Mouse (Mus musculus) testis, adult 2 months (tissue): ENCODE results near the gene Tardbp. TPM values are rescaled to one million over a fixed set of nuclear protein-coding genes. Genes with fewer than 3 reads are reported as not detected.

Source experiments
- H3K27ac ChIP-seq: fragments of 200-500 bp; 2 replicates; pipeline ENCODE4 v1.5.1; 2012; ENCODE audit warnings: low read depth, low read length; ENCODE audit not compliant: control insufficient read depth, insufficient read depth
- H3K27me3 ChIP-seq: fragments of 200-500 bp; 2 replicates; pipeline ENCODE4 v1.6.1; 2012; ENCODE audit warnings: mild to moderate bottlenecking, low read length, moderate library complexity; ENCODE audit not compliant: control insufficient read depth, insufficient read depth
- H3K36me3 ChIP-seq: fragments of 200-500 bp; 2 replicates; pipeline ENCODE4 v1.6.1; 2012; ENCODE audit warnings: mild to moderate bottlenecking, low read length; ENCODE audit not compliant: control insufficient read depth, insufficient read depth
- H3K4me1 ChIP-seq: fragments of 200-500 bp; 2 replicates; pipeline ENCODE4 v1.6.1; 2012; ENCODE audit warnings: low read length; ENCODE audit not compliant: control insufficient read depth, insufficient read depth
- H3K4me3 ChIP-seq: fragments of 200-500 bp; 2 replicates; pipeline ENCODE4 v1.5.1; 2012; ENCODE audit warnings: low read depth, mild to moderate bottlenecking, low read length, moderate library complexity, mixed read lengths; ENCODE audit not compliant: control insufficient read depth
- CTCF ChIP-seq: fragments of 200-500 bp; IDR thresholded peaks from 2 replicates; pipeline ENCODE4 v1.5.1; 2012; ENCODE audit warnings: low read depth, mild to moderate bottlenecking, inconsistent platforms, low read length, moderate library complexity; ENCODE audit not compliant: control insufficient read depth, insufficient read depth, insufficient replicate concordance
- POLR2A ChIP-seq: fragments of 200-500 bp; IDR thresholded peaks from 2 replicates; pipeline ENCODE4 v1.6.1; 2012; ENCODE audit warnings: low read depth, mild to moderate bottlenecking, inconsistent platforms, low read length, moderate library complexity; ENCODE audit not compliant: control insufficient read depth
- polyA plus RNA-seq: library from polyadenylated mRNA; depleted of rRNA; stranded (reverse); fragments of >200 nt; gene quantifications from 2 replicates; pipeline ENCODE4 v1.2.3, GENCODE M21; 2012

The Tardbp gene
- polyA plus RNA-seq, 1 experiment: 149 TPM

DNA sequence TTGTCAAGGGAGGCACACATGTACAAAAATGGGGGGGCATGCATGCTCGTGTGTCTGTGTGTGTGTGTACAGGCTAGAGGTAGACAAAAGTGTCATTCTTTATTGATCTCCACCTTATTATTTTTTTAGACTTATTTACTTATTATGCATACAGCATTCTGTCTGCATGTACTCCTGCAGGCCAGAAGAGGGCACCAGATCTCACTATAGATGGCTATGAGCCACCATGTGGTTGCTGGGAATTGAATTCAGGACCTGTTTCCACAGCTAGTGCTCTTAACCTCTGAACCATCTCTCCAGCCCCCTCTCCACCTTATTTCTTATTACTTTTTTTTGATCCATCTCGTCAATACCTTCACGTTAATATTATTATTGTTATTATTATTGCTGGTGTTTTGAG lies 22.5 kb upstream of the Tardbp start:
- no peak overlapping the region for H3K27ac ChIP-seq
- no peak overlapping the region for H3K4me3 ChIP-seq
- no peaks in the 10 kb centered on the region for H3K36me3 ChIP-seq
- H3K27me3 ChIP-seq: no peaks in the 10 kb centered on the region
- TF ChIP-seq CTCF (no peak), POLR2A (no peak)
- H3K4me1 ChIP-seq: no peaks in the 10 kb centered on the region

DNA sequence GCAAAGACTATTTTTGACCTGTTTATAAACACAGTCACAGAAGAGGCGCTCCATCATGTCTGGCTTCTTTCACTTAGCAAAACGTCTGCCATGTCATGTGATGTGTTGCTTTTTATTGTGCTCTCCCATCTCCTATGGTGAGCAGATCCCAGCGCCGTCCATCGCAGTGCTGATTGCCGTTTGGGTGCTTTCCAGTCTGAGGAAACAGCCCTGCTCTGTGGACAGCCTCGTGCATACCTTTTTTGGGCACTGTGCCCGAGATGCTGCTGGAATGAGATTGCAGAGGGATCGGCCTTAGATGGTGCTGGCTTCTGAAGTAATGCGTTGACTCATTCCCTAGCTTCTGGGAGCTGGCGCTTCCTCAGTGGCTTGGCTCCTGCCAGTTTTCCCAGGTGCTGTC lies 19.8 kb upstream of the Tardbp start:
- no peak overlapping the region for H3K27ac ChIP-seq
- no peak overlapping the region for H3K4me3 ChIP-seq
- H3K4me1 ChIP-seq: peaks cover 4% of the 10 kb centered on the region
- H3K36me3 ChIP-seq: no peaks in the 10 kb centered on the region
- TF ChIP-seq CTCF: no peak
- H3K27me3 ChIP-seq: no peaks in the 10 kb centered on the region

DNA sequence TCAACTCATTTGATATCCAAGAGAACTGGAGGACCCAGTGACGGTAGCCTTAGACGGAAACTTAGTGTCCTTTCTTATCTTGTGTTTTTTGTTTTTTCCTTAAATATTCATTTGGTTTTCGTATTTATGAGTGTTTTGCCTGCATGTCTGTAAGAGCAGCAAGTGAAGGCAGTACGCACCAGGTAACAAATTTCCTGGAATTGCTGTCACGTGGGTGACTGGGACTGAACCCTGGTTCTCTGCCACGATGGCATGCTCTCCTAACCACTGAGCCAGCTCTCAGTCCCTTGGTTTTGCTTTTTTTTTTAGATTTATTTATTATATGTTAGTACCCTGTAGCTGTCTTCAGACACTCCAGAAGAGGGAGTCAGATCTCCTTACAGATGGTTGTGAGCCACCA lies 18.1 kb upstream of the Tardbp start:
- TF ChIP-seq CTCF (no peak), POLR2A (no peak)

DNA sequence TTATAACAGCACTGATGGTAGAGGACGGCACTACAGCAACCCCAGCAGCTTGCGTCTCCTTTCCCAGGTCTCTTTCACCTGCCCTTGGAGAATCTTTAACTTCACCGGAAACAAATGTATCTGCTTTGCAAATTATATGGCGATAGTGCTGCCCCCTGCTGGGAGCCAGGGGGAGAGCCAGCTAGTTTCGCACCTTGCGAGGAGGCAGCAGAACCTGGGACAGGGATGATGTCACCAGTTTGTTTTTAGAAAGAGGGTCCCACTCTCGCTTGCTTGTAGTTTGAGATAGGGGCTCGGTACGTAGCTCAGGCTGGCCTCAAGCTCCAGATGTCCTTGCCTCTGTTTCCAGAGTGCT lies 17.3 kb upstream of the Tardbp start:
- Histone ChIP-seq H3K4me3 (no peak overlapping the region), H3K27ac (no peak overlapping the region), H3K27me3 (no peaks in the 10 kb centered on the region)

More for the DNA sequence above, 18.1 kb upstream of the Tardbp start:
- H3K27me3 ChIP-seq: no peaks in the 10 kb centered on the region
- no peak overlapping the region for H3K27ac ChIP-seq
- H3K4me1 ChIP-seq: peaks cover 4% of the 10 kb centered on the region
- H3K4me3 ChIP-seq: no peak overlapping the region
- no peaks in the 10 kb centered on the region for H3K36me3 ChIP-seq

DNA sequence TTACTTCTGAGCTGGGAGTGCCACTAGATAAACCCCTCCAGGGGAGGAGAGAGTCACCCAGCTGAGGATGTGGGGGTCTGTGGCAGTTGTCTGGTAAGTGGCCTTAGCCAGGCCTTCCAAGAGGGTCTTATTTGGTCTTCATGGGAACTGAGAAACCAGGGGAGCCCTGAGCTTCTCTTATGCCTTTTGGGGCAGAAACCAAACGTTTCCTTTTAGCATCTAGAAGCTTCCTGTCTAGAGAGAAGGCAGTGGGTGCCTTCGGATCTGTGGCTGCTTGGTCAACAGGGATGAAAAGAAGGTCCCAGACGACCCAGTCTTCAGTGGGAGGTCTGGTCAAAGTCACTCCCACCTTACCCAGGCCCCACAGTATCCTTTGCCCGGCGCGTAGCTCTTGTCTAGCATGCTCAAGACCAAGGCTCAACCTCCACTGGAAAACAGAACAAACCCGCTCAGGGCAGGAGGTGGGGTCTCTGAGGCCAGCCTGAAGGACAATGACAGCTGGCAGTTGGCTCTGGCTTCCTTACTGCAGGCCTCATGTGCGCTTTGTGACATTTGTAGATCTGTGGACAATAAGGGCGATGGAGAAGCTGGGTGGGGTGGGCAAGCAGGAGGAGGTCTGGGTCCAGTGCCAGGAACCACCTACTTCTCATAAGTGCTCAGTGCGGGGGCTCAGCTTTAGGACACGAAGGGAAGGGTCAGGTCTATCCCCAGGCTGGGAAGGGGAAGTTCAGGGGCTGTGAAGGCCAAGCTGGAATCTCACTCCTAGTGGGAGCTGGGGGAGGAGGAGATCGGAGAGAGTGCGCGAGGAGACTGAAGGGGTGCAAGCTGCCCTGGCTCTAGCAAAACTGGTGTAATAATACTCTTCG lies 16.7 kb upstream of the Tardbp start, which contains the start of gene Gm572:
Gene Gm572, plus strand, starts transcription at position 27 of the 866 bp plus-strand sequence.
- Histone ChIP-seq H3K4me3 (no peak within 1 kb of the TSS), H3K4me1 (peaks cover 4% of the 10 kb centered on the region), H3K27me3 (no peaks in the 10 kb centered on the region), H3K36me3 (no peaks in the 10 kb centered on the region), H3K27ac (no peak within 1 kb of the TSS)
- TF ChIP-seq POLR2A (no peak), CTCF (no peak)

More for the DNA sequence above, 17.3 kb upstream of the Tardbp start:
- TF ChIP-seq CTCF (peak; percentile 89), POLR2A (no peak)
- H3K36me3 ChIP-seq: no peaks in the 10 kb centered on the region
- H3K4me1 ChIP-seq: peaks cover 4% of the 10 kb centered on the region

DNA sequence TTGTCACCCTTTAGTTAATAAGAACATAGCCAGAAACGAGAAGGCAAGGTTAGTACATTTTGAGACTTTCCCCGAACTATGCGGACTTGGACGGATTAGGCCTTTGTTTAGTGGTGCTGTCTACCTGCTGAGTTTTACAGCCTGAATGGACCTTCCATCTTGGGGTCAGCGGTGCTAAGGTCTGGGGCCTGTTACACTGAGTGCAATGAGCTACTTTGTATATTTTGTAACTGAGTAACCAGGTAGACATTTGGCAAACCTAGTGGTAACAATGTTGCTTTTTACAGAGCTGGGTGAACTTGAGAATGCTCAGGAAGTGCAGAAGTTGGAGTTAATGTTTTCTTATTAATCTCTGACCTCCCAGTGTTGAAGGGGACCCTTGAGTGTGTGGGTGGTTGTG lies 14.3 kb upstream of the Tardbp start:
- H3K36me3 ChIP-seq: no peaks in the 10 kb centered on the region
- H3K27me3 ChIP-seq: no peaks in the 10 kb centered on the region
- H3K4me1 ChIP-seq: peaks cover 4% of the 10 kb centered on the region
- no peak overlapping the region for H3K27ac ChIP-seq
- H3K4me3 ChIP-seq: no peak overlapping the region
- TF ChIP-seq POLR2A (no peak), CTCF (no peak)

DNA sequence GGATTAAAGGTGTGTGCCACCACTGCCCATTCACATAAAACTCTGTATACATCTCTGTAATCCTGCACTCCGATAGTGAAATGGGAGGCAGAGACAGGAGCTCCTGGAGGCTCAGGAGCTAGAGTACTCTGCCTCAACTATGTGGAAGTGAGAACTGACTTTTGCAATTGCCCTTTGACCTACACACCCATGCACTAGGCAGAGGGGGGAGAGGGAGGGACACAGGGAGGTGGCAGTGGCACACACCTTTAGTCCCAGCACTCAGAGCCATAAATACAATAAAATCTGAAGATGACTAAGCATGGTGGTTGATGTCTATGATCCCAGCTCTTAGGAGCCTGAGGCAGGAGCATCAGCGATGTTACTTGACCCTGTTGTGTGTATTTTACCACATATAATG lies 12.6 kb upstream of the Tardbp start:
- Histone ChIP-seq H3K27ac (no peak overlapping the region), H3K4me3 (no peak overlapping the region), H3K36me3 (no peaks in the 10 kb centered on the region), H3K4me1 (peaks cover 4% of the 10 kb centered on the region), H3K27me3 (no peaks in the 10 kb centered on the region)
- TF ChIP-seq CTCF: no peak
- no peak for TF ChIP-seq POLR2A
